Mouse (Mus musculus): ENCODE results near the gene Fam198a. TPM values are rescaled to one million over a fixed set of nuclear protein-coding genes. Genes with fewer than 3 reads are reported as not detected.

Fam198a gene
- polyA plus RNA-seq, 1 experiment from 2014 or later: 1.2 TPM

- Histone ChIP-seq H3K27me3 (0 out of 2 replicates have a peak, but pooled peaks cover 4% of the 10 kb centered on the region), H3K4me1 (replicated peaks) (peaks cover 4% of the 10 kb centered on the region; the same call in 1 of the 2 replicates), H3K4me3 (no peak overlapping the region), H3K9me3 (replicated peaks) (no peaks in the 10 kb centered on the region), H3K9ac (no peak overlapping the region), H3K4me2 (no peak overlapping the region), H3K36me3 (no peaks in the 10 kb centered on the region), H3K27ac (no peak overlapping the region)
- 77% methylated on average over 7 of the region's 7 CpGs for WGBS
- ATAC-seq (replicated peaks; ENCODE audit: insufficient number of reproducible peaks, insufficient read depth, low FRiP score, low read depth): no peak
These were observed 23.1 kb upstream of the Fam198a start for GRCm38 (mm10) chr9:121927721-121928120.

GRCm38 (mm10) chr9:121928498-121928897, 22.3 kb upstream of the Fam198a start:
- peaks cover 4% of the 10 kb centered on the region; the same call in 1 of the 2 replicates for H3K4me1 ChIP-seq (replicated peaks)
- H3K36me3 ChIP-seq: no peaks in the 10 kb centered on the region
- ATAC-seq (replicated peaks; ENCODE audit: insufficient number of reproducible peaks, insufficient read depth, low FRiP score, low read depth): no peak
- H3K4me3 ChIP-seq: no peak overlapping the region
- H3K4me2 ChIP-seq: no peak overlapping the region
- H3K9ac ChIP-seq: no peak overlapping the region
- 0 out of 2 replicates have a peak, but pooled peaks cover 4% of the 10 kb centered on the region for H3K27me3 ChIP-seq
- 27% methylated on average over 2 of the region's 2 CpGs for WGBS
- no peak overlapping the region for H3K27ac ChIP-seq
- H3K9me3 ChIP-seq (replicated peaks): no peaks in the 10 kb centered on the region

DNA sequence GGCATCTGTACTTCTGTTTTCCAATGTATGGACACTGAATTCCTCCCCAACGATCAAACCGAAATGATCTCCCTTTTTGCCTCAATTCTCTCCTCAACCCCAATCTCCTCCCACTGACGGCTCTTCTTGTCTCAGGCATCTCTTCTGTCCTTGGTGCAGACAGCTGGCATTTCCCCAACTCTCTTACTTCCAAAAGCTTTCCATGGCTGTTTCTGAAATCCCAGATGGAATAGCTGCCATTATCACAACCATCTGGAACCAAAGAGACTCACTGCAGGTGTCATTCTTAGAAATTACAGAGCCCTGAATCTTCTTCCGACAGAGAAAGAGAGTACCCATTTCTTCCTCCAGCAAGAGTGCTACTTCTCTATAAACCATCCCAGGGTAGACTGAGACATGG, 15.9 kb upstream of the Fam198a start:
- 80% methylated on average over 4 of the region's 4 CpGs for WGBS

DNA sequence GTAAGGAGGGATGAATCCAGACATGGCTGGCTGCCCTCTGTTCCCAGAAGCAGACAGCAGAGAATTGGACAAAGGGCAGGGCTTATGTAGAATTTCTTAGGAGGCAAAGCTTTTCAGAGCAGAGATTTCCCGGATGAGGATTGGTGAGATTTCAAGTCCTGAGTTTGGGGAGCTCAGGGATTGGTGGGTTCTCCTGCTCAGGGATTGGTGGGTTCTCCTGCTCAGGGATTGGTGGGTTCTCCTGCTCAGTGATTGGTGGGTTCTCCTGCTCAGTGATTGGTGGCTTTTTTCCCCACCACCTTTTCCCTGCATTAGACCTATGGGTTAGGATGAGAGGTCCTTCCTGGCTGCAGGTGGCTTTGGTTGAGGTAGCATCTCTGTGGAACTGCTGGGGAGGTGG, 13.8 kb upstream of the Fam198a start:
- no peak overlapping the region for H3K4me3 ChIP-seq
- WGBS: 72% methylated on average over 1 of the region's 1 CpGs
- ATAC-seq (replicated peaks; ENCODE audit: insufficient number of reproducible peaks, insufficient read depth, low FRiP score, low read depth): no peak
- H3K27me3 ChIP-seq: 0 out of 2 replicates have a peak, but pooled peaks cover 2% of the 10 kb centered on the region
- no peaks in the 10 kb centered on the region for H3K4me1 ChIP-seq (replicated peaks)
- no peak overlapping the region for H3K27ac ChIP-seq
- H3K36me3 ChIP-seq: no peaks in the 10 kb centered on the region
- no peaks in the 10 kb centered on the region for H3K9me3 ChIP-seq (replicated peaks)
- H3K9ac ChIP-seq: no peak overlapping the region
- H3K4me2 ChIP-seq: no peak overlapping the region

More for the DNA sequence above, 15.9 kb upstream of the Fam198a start:
- Histone ChIP-seq H3K9ac (no peak overlapping the region), H3K4me1 (replicated peaks) (no peaks in the 10 kb centered on the region), H3K4me3 (no peak overlapping the region), H3K4me2 (no peak overlapping the region), H3K36me3 (no peaks in the 10 kb centered on the region), H3K27ac (no peak overlapping the region), H3K27me3 (0 out of 2 replicates have a peak, but pooled peaks cover 2% of the 10 kb centered on the region), H3K9me3 (replicated peaks) (no peaks in the 10 kb centered on the region)
- no peak for ATAC-seq (replicated peaks; ENCODE audit: insufficient number of reproducible peaks, insufficient read depth, low FRiP score, low read depth)

GRCm38 (mm10) chr9:121937451-121937864, 13.3 kb upstream of the Fam198a start:
- 55% methylated on average over 6 of the region's 6 CpGs for WGBS
- 0 out of 2 replicates have a peak, but pooled peaks have one; percentile 18 for ATAC-seq (replicated peaks; ENCODE audit: insufficient number of reproducible peaks, insufficient read depth, low FRiP score, low read depth)

GRCm38 (mm10) chr9:121937944-121938355, 12.8 kb upstream of the Fam198a start:
- ATAC-seq (replicated peaks; ENCODE audit: insufficient number of reproducible peaks, insufficient read depth, low FRiP score, low read depth): no peak
- 51% methylated on average over 21 of the region's 21 CpGs for WGBS
- Histone ChIP-seq H3K4me3 (peak overlapping the region; percentile 52), H3K9ac (peak overlapping the region; percentile 33; the same call in 1 of the 2 replicates), H3K4me2 (peak overlapping the region; percentile 60), H3K9me3 (replicated peaks) (no peaks in the 10 kb centered on the region), H3K4me1 (replicated peaks) (no peaks in the 10 kb centered on the region), H3K36me3 (no peaks in the 10 kb centered on the region), H3K27ac (no peak overlapping the region), H3K27me3 (0 out of 2 replicates have a peak, but pooled peaks cover 2% of the 10 kb centered on the region)

More at GRCm38 (mm10) chr9:121937451-121937864, 13.3 kb upstream of the Fam198a start:
- H3K9ac ChIP-seq: no peak overlapping the region
- H3K27ac ChIP-seq: no peak overlapping the region
- H3K27me3 ChIP-seq: 0 out of 2 replicates have a peak, but pooled peaks cover 2% of the 10 kb centered on the region
- H3K36me3 ChIP-seq: no peaks in the 10 kb centered on the region
- H3K4me3 ChIP-seq: peak overlapping the region; percentile 52
- H3K9me3 ChIP-seq (replicated peaks): no peaks in the 10 kb centered on the region
- peak overlapping the region; percentile 60 for H3K4me2 ChIP-seq
- no peaks in the 10 kb centered on the region for H3K4me1 ChIP-seq (replicated peaks)

GRCm38 (mm10) chr9:121943005-121943404, 7.8 kb upstream of the Fam198a start:
- Histone ChIP-seq H3K27ac (no peak overlapping the region), H3K9me3 (replicated peaks) (no peaks in the 10 kb centered on the region), H3K4me1 (replicated peaks) (no peaks in the 10 kb centered on the region), H3K36me3 (no peaks in the 10 kb centered on the region), H3K27me3 (no peaks in the 10 kb centered on the region), H3K4me3 (no peak overlapping the region), H3K9ac (no peak overlapping the region), H3K4me2 (no peak overlapping the region)
- ATAC-seq (replicated peaks; ENCODE audit: insufficient number of reproducible peaks, insufficient read depth, low FRiP score, low read depth): no peak
- 79% methylated on average over 3 of the region's 3 CpGs for WGBS

DNA sequence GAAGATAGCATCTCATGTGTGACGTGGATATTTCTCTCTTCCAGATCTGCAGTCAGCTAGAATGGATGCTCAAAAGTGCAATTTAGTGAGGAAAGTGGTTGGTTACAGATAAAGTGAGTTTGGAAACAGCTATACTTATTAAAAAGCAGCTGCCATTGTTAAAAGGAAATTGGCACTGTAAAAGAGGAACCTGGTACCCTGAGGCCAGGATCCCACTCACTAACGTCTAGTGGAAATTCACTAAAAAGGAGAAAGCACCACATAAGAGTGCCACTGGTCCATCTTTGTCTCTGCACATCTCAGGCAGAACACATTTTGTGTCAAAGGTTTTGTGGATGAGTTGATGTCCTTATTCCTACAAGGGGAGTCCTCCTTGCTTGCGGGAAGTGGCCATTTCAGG, 7.2 kb upstream of the Fam198a start:
- H3K9ac ChIP-seq: no peak overlapping the region
- H3K27ac ChIP-seq: no peak overlapping the region
- H3K36me3 ChIP-seq: no peaks in the 10 kb centered on the region
- no peaks in the 10 kb centered on the region; the same call in 1 of the 2 replicates for H3K4me1 ChIP-seq (replicated peaks)
- 82% methylated on average over 3 of the region's 3 CpGs for WGBS
- ATAC-seq (replicated peaks; ENCODE audit: insufficient number of reproducible peaks, insufficient read depth, low FRiP score, low read depth): no peak
- no peaks in the 10 kb centered on the region for H3K9me3 ChIP-seq (replicated peaks)
- no peak overlapping the region for H3K4me3 ChIP-seq
- H3K27me3 ChIP-seq: no peaks in the 10 kb centered on the region
- H3K4me2 ChIP-seq: no peak overlapping the region

GRCm38 (mm10) chr9:121947784-121948183, 3.0 kb upstream of the Fam198a start:
- Histone ChIP-seq H3K36me3 (no peaks in the 10 kb centered on the region), H3K9me3 (replicated peaks) (no peaks in the 10 kb centered on the region), H3K27ac (no peak overlapping the region), H3K27me3 (no peaks in the 10 kb centered on the region), H3K4me2 (no peak overlapping the region), H3K4me3 (no peak overlapping the region), H3K4me1 (replicated peaks) (peaks cover 24% of the 10 kb centered on the region), H3K9ac (no peak overlapping the region)
- ATAC-seq (replicated peaks; ENCODE audit: insufficient number of reproducible peaks, insufficient read depth, low FRiP score, low read depth): no peak
- 5% methylated on average over 4 of the region's 4 CpGs for WGBS

DNA sequence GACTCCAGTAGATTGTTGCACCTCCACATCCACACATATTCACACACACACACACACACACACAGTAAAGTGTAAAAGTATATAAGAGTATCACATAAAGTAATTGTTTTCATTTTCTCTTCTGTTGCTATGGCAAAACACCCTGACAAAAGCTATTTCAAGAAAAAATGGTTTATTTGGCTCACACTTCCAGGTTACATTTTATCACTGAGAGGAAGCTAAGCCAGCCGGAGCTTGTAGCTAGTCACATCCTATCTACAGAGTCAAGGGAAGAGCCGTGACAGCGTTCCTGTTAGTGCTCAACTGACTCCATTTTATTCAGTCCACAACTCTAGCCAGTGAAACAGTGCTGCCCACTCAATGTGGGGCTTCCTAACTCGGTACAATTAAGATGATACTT, 2.4 kb upstream of the Fam198a start:
- ATAC-seq (replicated peaks; ENCODE audit: insufficient number of reproducible peaks, insufficient read depth, low FRiP score, low read depth): no peak
- peaks cover 24% of the 10 kb centered on the region for H3K4me1 ChIP-seq (replicated peaks)
- 33% methylated on average over 4 of the region's 4 CpGs for WGBS
- H3K9me3 ChIP-seq (replicated peaks): no peaks in the 10 kb centered on the region
- no peak overlapping the region for H3K9ac ChIP-seq
- H3K36me3 ChIP-seq: no peaks in the 10 kb centered on the region
- no peak overlapping the region for H3K27ac ChIP-seq
- H3K27me3 ChIP-seq: no peaks in the 10 kb centered on the region
- no peak overlapping the region for H3K4me3 ChIP-seq
- no peak overlapping the region for H3K4me2 ChIP-seq

DNA sequence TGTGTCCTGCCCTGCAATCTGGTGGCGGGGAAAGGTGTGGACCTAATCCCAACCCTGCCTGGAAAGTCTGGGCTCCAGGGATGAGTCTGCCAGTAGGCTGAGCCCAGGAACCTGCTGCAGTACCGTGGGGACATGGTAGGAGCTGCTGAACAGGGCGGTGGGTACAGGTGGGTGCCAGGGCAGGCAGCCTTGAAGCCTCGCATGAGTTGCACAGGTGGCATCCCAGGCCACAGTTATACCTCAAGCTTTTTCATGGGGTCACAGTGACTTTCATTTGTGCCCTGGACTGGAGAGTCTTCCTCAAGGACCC, 281 bp downstream of the Fam198a start:
- peak overlapping the region; percentile 74 for H3K27ac ChIP-seq
- no peaks in the 10 kb centered on the region for H3K36me3 ChIP-seq
- ATAC-seq (replicated peaks; ENCODE audit: insufficient number of reproducible peaks, insufficient read depth, low FRiP score, low read depth): no peak
- H3K4me2 ChIP-seq: peak overlapping the region; percentile 66
- peaks cover 24% of the 10 kb centered on the region for H3K4me1 ChIP-seq (replicated peaks)
- no peaks in the 10 kb centered on the region for H3K27me3 ChIP-seq
- WGBS: 40% methylated on average over 4 of the region's 4 CpGs
- H3K9ac ChIP-seq: peak overlapping the region; percentile 11; the same call in 1 of the 2 replicates
- H3K4me3 ChIP-seq: peak overlapping the region; percentile 41
- no peaks in the 10 kb centered on the region for H3K9me3 ChIP-seq (replicated peaks)

- ATAC-seq (replicated peaks; ENCODE audit: insufficient number of reproducible peaks, insufficient read depth, low FRiP score, low read depth): no peak
- no peaks in the 10 kb centered on the region for H3K36me3 ChIP-seq
- no peak overlapping the region for H3K4me2 ChIP-seq
- 84% methylated on average over 6 of the region's 6 CpGs for WGBS
- H3K4me1 ChIP-seq (replicated peaks): peaks cover 24% of the 10 kb centered on the region
- no peak overlapping the region for H3K27ac ChIP-seq
- no peak overlapping the region for H3K9ac ChIP-seq
- no peak overlapping the region for H3K4me3 ChIP-seq
- no peaks in the 10 kb centered on the region for H3K9me3 ChIP-seq (replicated peaks)
- no peaks in the 10 kb centered on the region for H3K27me3 ChIP-seq
These were observed 1.8 kb downstream of the Fam198a start for GRCm38 (mm10) chr9:121952596-121952995.

Data from heart, embryonic 15.5 days (tissue).